Mouse (Mus musculus): ENCODE data around the gene Tsen34. TPM values are rescaled to one million over a fixed set of nuclear protein-coding genes. Genes with fewer than 3 reads are reported as not detected.

Tsen34 gene
- total and polyA plus RNA-seq, 3 experiments: 16.0 to 21.7 TPM; not detected in 1

DNA sequence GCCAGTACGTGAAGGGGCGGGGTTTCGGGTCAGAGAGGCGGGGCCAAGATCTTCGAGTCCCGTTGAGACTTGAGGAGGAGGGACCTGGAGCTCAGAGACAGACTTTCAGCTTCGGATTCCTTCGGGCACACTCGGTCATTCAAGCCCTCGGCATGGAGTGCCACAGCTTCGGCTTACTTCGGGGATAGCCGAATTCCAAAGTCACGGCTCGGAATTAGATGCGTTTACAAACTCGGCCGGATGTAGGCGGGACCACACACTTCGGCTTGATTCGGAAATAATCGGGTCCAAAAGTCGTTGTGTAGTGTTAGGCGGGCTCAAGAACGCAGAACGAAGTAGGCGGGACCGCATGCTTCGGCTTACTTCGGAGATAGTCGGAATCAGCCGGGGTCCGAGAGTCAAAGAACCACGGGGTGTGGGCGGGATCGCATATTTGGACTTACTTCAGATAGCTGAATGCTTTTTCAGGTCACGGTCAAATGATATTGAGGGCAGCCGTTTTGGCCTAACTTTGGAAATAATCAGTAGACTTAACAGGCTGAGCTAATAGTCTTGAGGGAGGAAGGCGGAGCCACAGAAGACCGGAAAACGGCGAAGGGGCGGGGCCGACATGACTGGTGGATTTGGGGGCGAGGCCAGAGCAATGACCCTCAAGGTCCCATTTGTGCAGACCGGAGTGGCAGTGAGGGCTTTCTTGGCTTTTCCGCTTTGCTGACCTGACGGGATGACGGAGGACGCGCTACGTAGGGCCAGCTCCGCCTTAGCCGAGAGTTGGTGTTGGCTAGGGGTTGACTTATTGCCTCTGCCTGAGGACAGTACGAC is 535 bp downstream of the Tsen34 start, which contains the start of gene Mboat7:
Gene Mboat7, minus strand, starts transcription at position 537 of the 822 bp plus-strand sequence.
- H3K36me3 ChIP-seq (ENCODE audit: control insufficient read depth in 1 of 2, insufficient read depth in 2 of 2, low read length in 2 of 2): peaks cover 0 to 7% of the 10 kb centered on the region in 2 experiments; a peak in 3 of 4 replicates

DNA sequence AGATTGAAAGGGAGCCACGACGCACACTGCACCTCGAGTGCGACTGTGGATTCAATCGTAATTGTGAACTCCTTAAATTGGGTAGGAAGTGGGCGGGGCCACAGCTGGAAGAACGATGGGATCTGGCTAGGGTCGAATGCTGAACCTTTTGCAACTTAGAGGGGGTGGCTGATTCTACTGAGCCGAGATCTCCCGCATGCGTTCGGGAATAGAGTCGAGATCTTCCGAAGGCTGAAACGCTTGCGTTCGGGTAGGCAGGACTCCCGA is 1.1 kb downstream of the Tsen34 start:
- H3K27ac ChIP-seq (ENCODE audit: control insufficient read depth, low read depth, low read length): peak overlapping the region; percentile 92
- peaks cover 4 to 17% of the 10 kb centered on the region in 2 experiments; a peak in 3 of 4 replicates for H3K4me1 ChIP-seq (ENCODE audit: control insufficient read depth in 1 of 2, insufficient read depth in 2 of 2, low read length in 2 of 2)
- peak overlapping the region; percentile 73 to 79 for H3K4me3 ChIP-seq (ENCODE audit: control insufficient read depth in 1 of 2, insufficient read depth in 1 of 2, low read depth in 2 of 2, low read length in 2 of 2)
- H3K9me3 ChIP-seq (replicated peaks; ENCODE audit: insufficient read depth, low read length): no peaks in the 10 kb centered on the region
- no peak for DNase-seq (ENCODE audit: low read depth, low spot score)
- no peaks in the 10 kb centered on the region for H3K27me3 ChIP-seq (ENCODE audit: control insufficient read depth in 1 of 2, insufficient read depth in 2 of 2, low read length in 2 of 2)
- peaks cover 7% of the 10 kb centered on the region; the same call in 1 of the 2 replicates for H3K79me2 ChIP-seq (ENCODE audit: control insufficient read depth, insufficient read depth, low read length, poor library complexity)
- H3K9ac ChIP-seq (ENCODE audit: control insufficient read depth, low read depth, low read length, poor library complexity, severe bottlenecking): peak overlapping the region; percentile 73
- peaks cover 0 to 7% of the 10 kb centered on the region in 2 experiments; a peak in 3 of 4 replicates for H3K36me3 ChIP-seq (ENCODE audit: control insufficient read depth in 1 of 2, insufficient read depth in 2 of 2, low read length in 2 of 2)
- TF ChIP-seq KAT2A (conservative IDR thresholded peaks at IDR 0.05; ENCODE audit: low read depth, low read length) (no peak; the same call in 1 of the 2 replicates), ZMIZ1 (IDR thresholded peaks at IDR 0.05; ENCODE audit: low read depth, low read length) (no peak; the same call in none of the 2 replicates), MEF2A (IDR thresholded peaks at IDR 0.05; ENCODE audit: extremely low read depth, insufficient replicate concordance, low read depth, low read length, poor library complexity, severe bottlenecking) (no peak), NELFE (IDR thresholded peaks at IDR 0.05; ENCODE audit: low read depth, low read length) (no peak; the same call in 1 of the 2 replicates), POLR2AphosphoS5 (IDR thresholded peaks at IDR 0.05; ENCODE audit: borderline replicate concordance, low read depth, low read length) (no peak), GATA1 (IDR thresholded peaks at IDR 0.05; ENCODE audit: low read depth, low read length) (no peak), GABPA (IDR thresholded peaks at IDR 0.05; ENCODE audit: low read depth, low read length) (no peak), ETS1 (IDR thresholded peaks at IDR 0.05; ENCODE audit: low read depth, low read length) (no peak), BHLHE40 (IDR thresholded peaks at IDR 0.05; ENCODE audit: borderline replicate concordance, low read depth, low read length) (0 out of 2 replicates have a peak, but pooled peaks have one; percentile 12), TAL1 (IDR thresholded peaks at IDR 0.05; ENCODE audit: low read length) (no peak), RCOR1 (IDR thresholded peaks at IDR 0.05; ENCODE audit: low read depth, low read length) (no peak), CTCF (IDR thresholded peaks at IDR 0.05 in 2 of 3, conservative IDR thresholded peaks at IDR 0.05 in 1 of 3; ENCODE audit: control insufficient read depth in 1 of 3, insufficient read depth in 1 of 3, low read depth in 2 of 3, low read length in 3 of 3, poor library complexity in 1 of 3, severe bottlenecking in 1 of 3) (no peak), ZNF384 (IDR thresholded peaks at IDR 0.05; ENCODE audit: low read depth, low read length) (no peak), MYC (IDR thresholded peaks at IDR 0.05; ENCODE audit: low read depth, low read length) (no peak), MXI1 (IDR thresholded peaks at IDR 0.05; ENCODE audit: low read depth, low read length) (peak; percentile 54; the same call in 1 of the 2 replicates), RAD21 (IDR thresholded peaks at IDR 0.05; ENCODE audit: low read depth, low read length) (no peak)

More for the DNA sequence above, 535 bp downstream of the Tsen34 start, which contains the start of gene Mboat7:
- H3K27ac ChIP-seq (ENCODE audit: control insufficient read depth, low read depth, low read length): peak within 1 kb of the TSS; percentile 92
- peak within 1 kb of the TSS; percentile 73 to 79 for H3K4me3 ChIP-seq (ENCODE audit: control insufficient read depth in 1 of 2, insufficient read depth in 1 of 2, low read depth in 2 of 2, low read length in 2 of 2)
- H3K9me3 ChIP-seq (replicated peaks; ENCODE audit: insufficient read depth, low read length): no peaks in the 10 kb centered on the region
- H3K27me3 ChIP-seq (ENCODE audit: control insufficient read depth in 1 of 2, insufficient read depth in 2 of 2, low read length in 2 of 2): no peaks in the 10 kb centered on the region
- H3K9ac ChIP-seq (ENCODE audit: control insufficient read depth, low read depth, low read length, poor library complexity, severe bottlenecking): peak within 1 kb of the TSS; percentile 84
- TF ChIP-seq TCF12 (IDR thresholded peaks at IDR 0.05; ENCODE audit: low read depth, low read length) (no peak), RAD21 (IDR thresholded peaks at IDR 0.05; ENCODE audit: low read depth, low read length) (no peak), USF2 (IDR thresholded peaks at IDR 0.05; ENCODE audit: borderline replicate concordance in 1 of 2, insufficient read depth in 1 of 2, low read depth in 1 of 2, low read length in 2 of 2) (no peak), MAX (IDR thresholded peaks at IDR 0.05; ENCODE audit: low read length) (peak; percentile 61), UBTF (IDR thresholded peaks at IDR 0.05; ENCODE audit: borderline replicate concordance, insufficient read depth, low read depth, low read length) (no peak), SIN3A (IDR thresholded peaks at IDR 0.05; ENCODE audit: low read length) (peak; percentile 41; the same call in 1 of the 2 replicates), BHLHE40 (IDR thresholded peaks at IDR 0.05; ENCODE audit: borderline replicate concordance, low read depth, low read length) (no peak), POLR2AphosphoS2 (IDR thresholded peaks at IDR 0.05; ENCODE audit: low read length) (peak; percentile 22; the same call in 1 of the 2 replicates), CTCF (IDR thresholded peaks at IDR 0.05 in 2 of 3, conservative IDR thresholded peaks at IDR 0.05 in 1 of 3; ENCODE audit: control insufficient read depth in 1 of 3, insufficient read depth in 1 of 3, low read depth in 2 of 3, low read length in 3 of 3, poor library complexity in 1 of 3, severe bottlenecking in 1 of 3) (no peak), JUND (IDR thresholded peaks at IDR 0.05; ENCODE audit: low read depth, low read length) (no peak), SMC3 (IDR thresholded peaks at IDR 0.05; ENCODE audit: low read depth, low read length) (no peak), MXI1 (IDR thresholded peaks at IDR 0.05; ENCODE audit: low read depth, low read length) (no peak; the same call in 1 of the 2 replicates), MAZ (IDR thresholded peaks at IDR 0.05; ENCODE audit: low read depth, low read length) (no peak), POLR2A (IDR thresholded peaks at IDR 0.05; ENCODE audit: control insufficient read depth in 1 of 2, insufficient read depth in 1 of 2, low read depth in 1 of 2, low read length in 2 of 2, poor library complexity in 1 of 2) (peak; percentile 61 to 64; a peak in 2 of 4 replicates), NRF1 (IDR thresholded peaks at IDR 0.05; ENCODE audit: insufficient read depth, low read depth, low read length, poor library complexity, severe bottlenecking) (no peak), ZNF384 (IDR thresholded peaks at IDR 0.05; ENCODE audit: low read depth, low read length) (0 out of 2 replicates have a peak, but pooled peaks have one; percentile 5), CHD1 (IDR thresholded peaks at IDR 0.05; ENCODE audit: low read depth, low read length) (no peak), MYB (IDR thresholded peaks at IDR 0.05; ENCODE audit: low read depth, low read length) (no peak), USF1 (IDR thresholded peaks at IDR 0.05; ENCODE audit: low read depth, low read length) (no peak), E2F4 (IDR thresholded peaks at IDR 0.05; ENCODE audit: borderline replicate concordance, low read depth, low read length) (0 out of 2 replicates have a peak, but pooled peaks have one; percentile 14), ELF1 (IDR thresholded peaks at IDR 0.05; ENCODE audit: low read depth, low read length) (peak; percentile 56), POLR2AphosphoS5 (IDR thresholded peaks at IDR 0.05; ENCODE audit: borderline replicate concordance, low read depth, low read length) (no peak), MEF2A (IDR thresholded peaks at IDR 0.05; ENCODE audit: extremely low read depth, insufficient replicate concordance, low read depth, low read length, poor library complexity, severe bottlenecking) (no peak), GABPA (IDR thresholded peaks at IDR 0.05; ENCODE audit: low read depth, low read length) (no peak), ZMIZ1 (IDR thresholded peaks at IDR 0.05; ENCODE audit: low read depth, low read length) (peak; percentile 76; the same call in 1 of the 2 replicates), EP300 (IDR thresholded peaks at IDR 0.05; ENCODE audit: low read depth in 1 of 2, low read length in 2 of 2) (no peak), TBP (IDR thresholded peaks at IDR 0.05; ENCODE audit: low read depth, low read length) (0 out of 2 replicates have a peak, but pooled peaks have one; percentile 32), NELFE (IDR thresholded peaks at IDR 0.05; ENCODE audit: low read depth, low read length) (peak; percentile 70), HCFC1 (IDR thresholded peaks at IDR 0.05; ENCODE audit: low read depth, low read length) (peak; percentile 61), GATA1 (IDR thresholded peaks at IDR 0.05; ENCODE audit: low read depth, low read length) (no peak)
- peaks cover 7% of the 10 kb centered on the region; the same call in 1 of the 2 replicates for H3K79me2 ChIP-seq (ENCODE audit: control insufficient read depth, insufficient read depth, low read length, poor library complexity)
- H3K4me1 ChIP-seq (ENCODE audit: control insufficient read depth in 1 of 2, insufficient read depth in 2 of 2, low read length in 2 of 2): peaks cover 4 to 17% of the 10 kb centered on the region in 2 experiments; a peak in 3 of 4 replicates
- peak; percentile 98 for DNase-seq (ENCODE audit: low read depth, low spot score)

Data from MEL (cell line).